Mouse (Mus musculus): ENCODE measurements around the gene Mkrn2. TPM values are rescaled to one million over a fixed set of nuclear protein-coding genes. Genes with fewer than 3 reads are reported as not detected.

Gene Mkrn2
- polyA plus RNA-seq, 1 experiment, result 12.3 TPM

DNA sequence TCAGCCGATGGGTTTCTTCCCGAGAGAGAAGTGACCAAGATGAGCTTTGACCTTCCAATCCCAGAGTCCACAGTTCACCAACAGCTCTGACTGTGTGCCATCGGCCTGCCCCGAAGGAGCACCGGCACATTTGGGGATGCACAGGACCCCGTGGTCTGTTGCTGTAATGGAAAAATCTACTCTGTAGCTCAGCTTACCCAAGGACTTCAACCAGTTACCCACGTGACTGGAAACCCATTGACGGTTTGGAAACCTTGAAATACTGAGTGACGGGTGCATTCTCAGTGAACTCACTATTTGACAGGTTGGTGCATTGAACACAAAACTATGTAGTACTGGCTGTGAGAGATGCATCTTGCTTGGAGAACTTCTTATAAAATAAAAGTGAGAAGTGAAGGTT, 23.8 kb upstream of the Mkrn2 start:
- no peak for TF ChIP-seq POLR2A (IDR thresholded peaks at IDR 0.05; ENCODE audit: borderline replicate concordance, control insufficient read depth, low read depth, low read length)
- TF ChIP-seq CTCF (IDR thresholded peaks at IDR 0.05; ENCODE audit: control insufficient read depth, insufficient read depth, low read length), result no peak
- 84% methylated on average over 9 of the region's 9 CpGs for WGBS
- H3K27ac ChIP-seq (ENCODE audit: control insufficient read depth, insufficient read depth, low read depth, low read length, poor library complexity), result no peak overlapping the region
- H3K4me3 ChIP-seq (replicated peaks; ENCODE audit: control insufficient read depth, low read depth, low read length), result no peak overlapping the region
- H3K4me1 ChIP-seq (ENCODE audit: control insufficient read depth, insufficient read depth, low read length), result no peaks in the 10 kb centered on the region

DNA sequence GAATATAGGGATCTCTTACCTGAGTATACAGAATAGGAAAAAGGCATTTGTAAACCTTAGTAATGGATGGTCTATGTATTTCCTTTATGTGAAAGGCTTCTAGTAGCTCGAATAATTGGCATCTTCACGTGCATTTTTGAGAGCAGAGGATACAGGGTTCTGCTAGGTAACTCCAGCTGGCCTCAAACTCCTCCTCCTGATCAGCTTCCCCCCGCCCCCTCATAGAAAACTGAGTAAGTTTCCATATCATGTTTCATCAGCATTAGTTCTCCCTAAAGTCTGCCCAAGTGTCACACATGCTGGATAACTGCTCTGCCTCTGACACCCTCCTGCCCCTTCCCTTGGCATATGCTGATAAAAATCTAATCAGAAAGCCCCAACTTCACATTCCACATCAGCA, 20.9 kb upstream of the Mkrn2 start:
- TF ChIP-seq CTCF (IDR thresholded peaks at IDR 0.05; ENCODE audit: control insufficient read depth, insufficient read depth, low read length), result no peak
- no peak for TF ChIP-seq POLR2A (IDR thresholded peaks at IDR 0.05; ENCODE audit: borderline replicate concordance, control insufficient read depth, low read depth, low read length)
- WGBS, result 74% methylated on average over 3 of the region's 3 CpGs
- Histone ChIP-seq H3K27ac (ENCODE audit: control insufficient read depth, insufficient read depth, low read depth, low read length, poor library complexity) (no peak overlapping the region), H3K4me3 (replicated peaks; ENCODE audit: control insufficient read depth, low read depth, low read length) (no peak overlapping the region), H3K4me1 (ENCODE audit: control insufficient read depth, insufficient read depth, low read length) (no peaks in the 10 kb centered on the region)

DNA sequence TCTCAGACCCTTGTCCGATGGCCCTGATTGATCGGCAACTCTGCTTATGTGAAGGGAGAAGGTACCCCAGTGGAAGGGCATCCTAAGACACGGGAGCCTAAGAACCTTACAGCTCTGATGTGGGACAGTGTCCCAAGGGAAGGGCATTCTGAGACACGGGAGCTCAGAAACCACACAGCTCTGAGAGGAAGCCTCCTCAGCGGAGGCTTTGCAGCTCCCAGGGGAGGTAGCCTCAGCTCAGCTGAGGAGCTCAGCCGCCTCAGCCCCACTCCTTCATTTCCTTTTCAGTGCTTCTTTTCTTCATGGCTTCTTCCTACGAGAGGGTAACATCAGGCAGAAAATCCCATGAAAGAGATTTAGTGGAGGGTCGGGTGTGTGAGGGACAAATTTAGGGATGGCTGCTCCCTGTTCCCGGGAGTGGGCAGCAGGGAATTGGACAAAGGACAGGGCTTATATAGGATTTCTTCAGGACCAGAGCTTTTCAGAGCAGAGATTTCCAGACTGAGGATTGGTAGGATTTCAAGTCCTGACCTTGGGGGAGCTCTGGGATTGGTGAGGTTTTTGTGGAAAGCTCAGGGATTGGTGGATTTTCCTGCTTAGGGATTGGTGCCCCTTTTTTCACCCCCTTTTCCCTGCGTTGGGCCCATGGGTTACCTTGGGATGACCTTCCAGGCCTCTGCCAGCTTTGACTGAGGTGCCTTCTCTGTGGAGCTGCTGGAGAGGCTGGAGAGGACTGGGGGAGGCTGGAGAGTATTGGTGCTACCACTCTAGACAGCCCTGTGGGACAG, 19.2 kb upstream of the Mkrn2 start:
- Histone ChIP-seq H3K27ac (ENCODE audit: control insufficient read depth, insufficient read depth, low read depth, low read length, poor library complexity) (no peak overlapping the region), H3K4me1 (ENCODE audit: control insufficient read depth, insufficient read depth, low read length) (no peaks in the 10 kb centered on the region), H3K4me3 (replicated peaks; ENCODE audit: control insufficient read depth, low read depth, low read length) (no peak overlapping the region)
- 74% methylated on average over 10 of the region's 10 CpGs for WGBS
- TF ChIP-seq CTCF (IDR thresholded peaks at IDR 0.05; ENCODE audit: control insufficient read depth, insufficient read depth, low read length), result no peak
- TF ChIP-seq POLR2A (IDR thresholded peaks at IDR 0.05; ENCODE audit: borderline replicate concordance, control insufficient read depth, low read depth, low read length), result no peak

DNA sequence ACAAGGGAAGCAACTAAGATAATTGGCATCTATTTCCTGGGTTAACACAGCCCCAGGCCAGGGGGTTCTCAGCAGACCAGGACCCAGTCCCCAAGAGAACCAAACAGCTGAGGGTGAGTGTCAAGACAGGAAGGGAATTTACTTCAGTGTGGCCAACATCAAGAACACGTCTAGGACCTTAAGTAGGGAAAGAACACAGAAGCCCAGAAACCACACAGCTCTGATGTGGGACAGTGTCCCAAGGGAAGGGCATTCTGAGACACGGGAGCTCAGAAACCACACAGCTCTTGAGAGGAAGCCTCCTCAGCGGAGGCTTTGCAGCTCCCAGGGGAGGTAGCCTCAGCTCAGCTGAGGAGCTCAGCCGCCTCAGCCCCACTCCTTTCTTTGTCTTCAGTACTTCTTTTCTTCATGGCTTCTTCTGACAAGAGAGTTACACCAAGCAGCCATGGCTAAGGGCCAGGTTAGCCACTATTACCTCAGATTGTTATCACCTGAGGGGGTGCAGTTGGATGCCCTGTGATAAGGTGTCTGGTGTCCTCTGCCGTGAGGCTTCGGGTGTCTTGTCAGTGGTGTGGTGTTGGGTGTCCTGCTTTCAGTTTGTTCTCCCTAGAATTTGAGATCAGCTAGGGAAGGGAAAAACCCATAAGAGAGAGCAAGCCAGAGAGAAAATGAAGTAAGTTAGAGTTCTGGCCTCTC, 18.1 kb upstream of the Mkrn2 start:
- H3K4me3 ChIP-seq (replicated peaks; ENCODE audit: control insufficient read depth, low read depth, low read length), result no peak overlapping the region
- H3K27ac ChIP-seq (ENCODE audit: control insufficient read depth, insufficient read depth, low read depth, low read length, poor library complexity), result no peak overlapping the region
- TF ChIP-seq POLR2A (IDR thresholded peaks at IDR 0.05; ENCODE audit: borderline replicate concordance, control insufficient read depth, low read depth, low read length) (no peak), CTCF (IDR thresholded peaks at IDR 0.05; ENCODE audit: control insufficient read depth, insufficient read depth, low read length) (no peak)
- 27% methylated on average over 6 of the region's 6 CpGs for WGBS
- H3K4me1 ChIP-seq (ENCODE audit: control insufficient read depth, insufficient read depth, low read length), result no peaks in the 10 kb centered on the region

DNA sequence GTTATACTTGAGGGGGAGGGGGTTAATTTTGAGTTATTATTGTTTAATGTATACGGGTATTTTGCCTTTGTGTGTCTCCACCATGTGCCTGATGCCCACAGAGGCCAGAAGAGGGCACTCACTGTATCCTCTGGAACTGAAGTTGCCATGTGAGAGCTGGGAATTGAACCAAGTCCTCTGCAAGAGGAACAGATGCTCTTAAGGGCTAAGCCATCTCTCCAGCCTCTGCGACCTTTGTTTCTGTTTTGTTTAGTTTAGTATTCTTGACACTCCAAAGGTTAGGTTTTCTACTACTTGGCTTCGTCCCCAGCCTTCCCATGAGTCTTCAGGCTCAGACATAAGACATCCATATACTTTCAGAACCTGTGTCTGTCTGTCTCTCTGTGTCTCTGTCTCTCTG, 17.5 kb upstream of the Mkrn2 start:
- TF ChIP-seq POLR2A (IDR thresholded peaks at IDR 0.05; ENCODE audit: borderline replicate concordance, control insufficient read depth, low read depth, low read length) (no peak), CTCF (IDR thresholded peaks at IDR 0.05; ENCODE audit: control insufficient read depth, insufficient read depth, low read length) (no peak)
- Histone ChIP-seq H3K4me3 (replicated peaks; ENCODE audit: control insufficient read depth, low read depth, low read length) (no peak overlapping the region), H3K4me1 (ENCODE audit: control insufficient read depth, insufficient read depth, low read length) (no peaks in the 10 kb centered on the region), H3K27ac (ENCODE audit: control insufficient read depth, insufficient read depth, low read depth, low read length, poor library complexity) (no peak overlapping the region)
- 62% methylated on average over 3 of the region's 3 CpGs for WGBS

DNA sequence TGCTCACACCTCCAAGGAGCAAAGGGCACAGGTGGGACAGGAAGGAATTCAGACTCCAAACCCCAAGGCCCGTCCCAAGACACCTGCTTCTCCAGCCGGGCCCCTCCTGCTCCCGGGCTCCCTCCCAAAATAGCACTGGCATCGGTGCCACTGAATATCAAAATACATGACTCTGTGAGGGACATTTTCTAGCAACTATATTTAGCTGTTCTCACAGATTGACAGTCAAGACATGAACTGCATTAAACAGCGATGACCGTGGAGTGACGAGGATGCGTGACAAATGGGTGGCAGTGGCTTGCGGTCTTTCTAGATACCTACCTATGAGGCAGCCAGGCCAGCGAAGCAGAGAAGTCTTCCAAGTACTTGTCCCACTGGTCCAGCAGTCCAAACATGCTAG, 15.4 kb upstream of the Mkrn2 start:
- Histone ChIP-seq H3K4me1 (ENCODE audit: control insufficient read depth, insufficient read depth, low read length) (no peaks in the 10 kb centered on the region), H3K27ac (ENCODE audit: control insufficient read depth, insufficient read depth, low read depth, low read length, poor library complexity) (no peak overlapping the region), H3K4me3 (replicated peaks; ENCODE audit: control insufficient read depth, low read depth, low read length) (no peak overlapping the region)
- TF ChIP-seq POLR2A (IDR thresholded peaks at IDR 0.05; ENCODE audit: borderline replicate concordance, control insufficient read depth, low read depth, low read length), result no peak
- 87% methylated on average over 10 of the region's 10 CpGs for WGBS

DNA sequence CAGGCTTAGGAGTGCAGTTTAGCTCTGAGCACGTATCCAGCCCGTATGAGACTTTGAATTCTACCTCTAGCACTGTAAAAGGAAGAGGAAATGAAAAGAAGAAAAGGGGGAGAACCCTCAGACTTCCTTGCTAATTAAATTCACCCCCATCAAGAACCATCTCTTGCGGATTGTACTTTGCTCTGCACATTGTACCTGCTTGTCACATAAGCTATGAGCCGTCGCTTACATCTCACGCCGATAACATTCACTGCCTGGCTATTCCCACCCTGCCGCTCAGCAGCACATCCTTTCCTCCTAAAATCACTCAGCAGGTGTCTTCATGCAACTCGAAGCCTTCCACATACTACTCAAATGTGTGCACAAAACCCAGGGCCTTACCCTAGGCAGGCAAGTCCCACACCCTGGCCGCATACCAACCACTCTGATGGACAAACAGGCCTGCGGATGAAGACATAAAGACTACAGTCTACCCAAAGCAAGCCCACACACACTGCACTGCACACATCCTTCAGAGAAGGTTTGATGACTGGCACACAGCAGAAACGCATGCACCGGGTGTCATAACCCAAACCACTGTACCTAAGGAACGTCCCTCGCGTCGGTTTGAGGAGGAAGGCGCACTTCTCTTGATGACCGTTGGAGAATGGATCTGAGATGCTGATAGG, 9.9 kb upstream of the Mkrn2 start:
- no peak for TF ChIP-seq CTCF (IDR thresholded peaks at IDR 0.05; ENCODE audit: control insufficient read depth, insufficient read depth, low read length)
- 84% methylated on average over 19 of the region's 19 CpGs for WGBS
- H3K4me3 ChIP-seq (replicated peaks; ENCODE audit: control insufficient read depth, low read depth, low read length), result no peak overlapping the region
- H3K4me1 ChIP-seq (ENCODE audit: control insufficient read depth, insufficient read depth, low read length), result no peaks in the 10 kb centered on the region
- no peak overlapping the region for H3K27ac ChIP-seq (ENCODE audit: control insufficient read depth, insufficient read depth, low read depth, low read length, poor library complexity)

DNA sequence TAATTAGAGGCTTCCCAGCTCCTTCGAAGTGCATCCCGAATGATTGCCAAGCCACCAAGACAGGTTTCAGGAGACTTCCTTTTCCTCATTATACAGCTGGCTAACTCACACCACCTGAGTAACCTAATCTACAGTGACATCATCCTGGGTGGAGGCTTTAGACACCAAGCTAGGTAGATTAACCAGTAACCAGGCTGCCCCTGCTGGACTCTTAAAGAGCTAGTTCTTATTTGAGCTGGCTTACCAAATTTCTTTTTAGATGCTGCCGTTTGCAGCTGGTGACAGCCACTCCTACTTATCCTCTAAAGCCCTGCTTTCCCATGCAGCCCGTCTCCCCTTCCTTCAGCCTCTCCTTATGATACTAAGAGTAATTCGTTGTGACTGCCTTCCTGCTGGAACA, 9.2 kb upstream of the Mkrn2 start, which contains the start of gene Mkrn2os:
Mkrn2os (minus strand) TSS at position 119 of the 400 bp plus-strand sequence.
- Histone ChIP-seq H3K4me3 (replicated peaks; ENCODE audit: control insufficient read depth, low read depth, low read length) (no peak within 1 kb of the TSS), H3K4me1 (ENCODE audit: control insufficient read depth, insufficient read depth, low read length) (no peaks in the 10 kb centered on the region), H3K27ac (ENCODE audit: control insufficient read depth, insufficient read depth, low read depth, low read length, poor library complexity) (no peak within 1 kb of the TSS)
- 76% methylated on average over 5 of the region's 5 CpGs for WGBS
- TF ChIP-seq POLR2A (IDR thresholded peaks at IDR 0.05; ENCODE audit: borderline replicate concordance, control insufficient read depth, low read depth, low read length) (no peak), CTCF (IDR thresholded peaks at IDR 0.05; ENCODE audit: control insufficient read depth, insufficient read depth, low read length) (no peak)

Measured in bone marrow, adult 2 months (tissue).